In genomic region chr17:5542177-5542576, GRCm38 (mm10) we compare ENCODE assay signal across 28 mouse cellular contexts.
"Had no signal": no experiment of that assay in that cellular context is flagged by ENCODE, and none has a peak within 500 bp of the region (broad histone marks: within the 10 kb centered on the region; RNA-seq: fewer than 3 reads in every experiment).

No protein-coding gene starts in this region.

- H3K27ac ChIP-seq: embryonic facial prominence, embryonic 10.5 days; embryonic facial prominence, embryonic 12.5 days; embryonic facial prominence, embryonic 13.5 days; embryonic facial prominence, embryonic 15.5 days; forebrain, embryonic 10.5 days; forebrain, embryonic 12.5 days; forebrain, embryonic 13.5 days; forebrain, embryonic 15.5 days; gastrocnemius, adult 2 months had no signal

- H3K4me3 ChIP-seq: embryonic facial prominence, embryonic 10.5 days; embryonic facial prominence, embryonic 12.5 days; embryonic facial prominence, embryonic 13.5 days; embryonic facial prominence, embryonic 15.5 days; erythroblast, embryonic 14.5 days; forebrain, embryonic 10.5 days; forebrain, embryonic 12.5 days; forebrain, embryonic 13.5 days; forebrain, embryonic 15.5 days; gastrocnemius, adult 2 months had no signal

- DNase-seq: cerebellum, adult 2 months; cerebellum, adult 8-10 months; cerebellum, adult 9-10 months; cerebellum, adult 9-11 months; cerebellum, postnatal 10 days; cerebellum, postnatal 14 days; cerebellum, postnatal 25 days; cerebellum, postnatal 36 days; embryo, embryonic 11 days; forebrain, postnatal 0 days; gastrocnemius, adult 2 months; gastrocnemius, postnatal 10 days; gastrocnemius, postnatal 14 days; gastrocnemius, postnatal 25 days; gastrocnemius, postnatal 36 days; heart, adult 11 months; heart, adult 18-20 months had no signal

- H3K9me3 ChIP-seq: embryonic facial prominence, embryonic 10.5 days; embryonic facial prominence, embryonic 12.5 days; embryonic facial prominence, embryonic 13.5 days; embryonic facial prominence, embryonic 15.5 days; forebrain, embryonic 10.5 days; forebrain, embryonic 12.5 days; forebrain, embryonic 13.5 days; forebrain, embryonic 15.5 days had no signal

- ATAC-seq: forebrain, embryonic 13.5 days; forebrain, embryonic 14.5 days; forebrain, embryonic 15.5 days; forebrain, embryonic 16.5 days; forebrain, postnatal 0 days had no signal

- H3K9ac ChIP-seq: embryonic facial prominence, embryonic 12.5 days; embryonic facial prominence, embryonic 13.5 days; embryonic facial prominence, embryonic 15.5 days; forebrain, embryonic 12.5 days; forebrain, embryonic 13.5 days; forebrain, embryonic 15.5 days; forebrain, postnatal 0 days had no signal

- H3K27me3 ChIP-seq: embryonic facial prominence, embryonic 12.5 days; embryonic facial prominence, embryonic 13.5 days; embryonic facial prominence, embryonic 15.5 days; forebrain, embryonic 12.5 days; forebrain, embryonic 13.5 days; forebrain, embryonic 15.5 days had no signal

- H3K4me1 ChIP-seq: embryonic facial prominence, embryonic 10.5 days; embryonic facial prominence, embryonic 12.5 days; embryonic facial prominence, embryonic 13.5 days; embryonic facial prominence, embryonic 15.5 days had no signal

- H3K4me2 ChIP-seq: embryonic facial prominence, embryonic 12.5 days; embryonic facial prominence, embryonic 13.5 days; embryonic facial prominence, embryonic 15.5 days; forebrain, embryonic 12.5 days; forebrain, embryonic 13.5 days; forebrain, embryonic 15.5 days had no signal

- H3K36me3 ChIP-seq: embryonic facial prominence, embryonic 10.5 days; embryonic facial prominence, embryonic 12.5 days; embryonic facial prominence, embryonic 13.5 days; embryonic facial prominence, embryonic 15.5 days; forebrain, embryonic 10.5 days; forebrain, embryonic 12.5 days; forebrain, embryonic 15.5 days had no signal
